Mouse (Mus musculus) liver, embryonic 12.5 days (tissue): Measurements from ENCODE around the gene Pde2a. TPM values are rescaled to one million over a fixed set of nuclear protein-coding genes. Genes with fewer than 3 reads are reported as not detected.

Source experiments
- ATAC-seq: fragments of 200-750 bp; cut with Nextera tagmentation; 2 replicates; pipeline ENCODE4 v1.8.0; 2017; ENCODE audit warnings: moderate number of reproducible peaks, mild to moderate bottlenecking, moderate library complexity
- H3K27ac ChIP-seq: fragments of 300-500 bp; sonication (generic); 2 replicates; pipeline ENCODE4 v1.5.1; 2016; ENCODE audit warnings: mild to moderate bottlenecking
- H3K27me3 ChIP-seq: fragments of 300-500 bp; sonication (generic); replicated peaks from 2 replicates; pipeline ENCODE4 v1.6.1; 2016; ENCODE audit warnings: mild to moderate bottlenecking, moderate library complexity
- H3K36me3 ChIP-seq: fragments of 300-500 bp; sonication (generic); 2 replicates; pipeline ENCODE4 v1.6.1; 2016; ENCODE audit warnings: mild to moderate bottlenecking, moderate library complexity
- H3K4me1 ChIP-seq: fragments of 300-500 bp; sonication (generic); 2 replicates; pipeline ENCODE4 v1.6.1; 2016
- H3K4me2 ChIP-seq: fragments of 300-500 bp; sonication (generic); 2 replicates; pipeline ENCODE4 v1.6.1; 2016; ENCODE audit warnings: mild to moderate bottlenecking, moderate library complexity
- H3K4me3 ChIP-seq: fragments of 300-500 bp; sonication (generic); 2 replicates; pipeline ENCODE4 v1.5.1; 2016; ENCODE audit warnings: mild to moderate bottlenecking, moderate library complexity
- H3K9ac ChIP-seq: fragments of 300-500 bp; sonication (generic); 2 replicates; pipeline ENCODE4 v1.6.1; 2016; ENCODE audit warnings: mild to moderate bottlenecking, moderate library complexity
- H3K9me3 ChIP-seq: fragments of 300-500 bp; sonication (generic); replicated peaks from 2 replicates; pipeline ENCODE4 v1.6.1; 2016; ENCODE audit warnings: mild to moderate bottlenecking, moderate library complexity
- WGBS: fragments of 180-500 bp; shearing (Covaris S2); methylation state at CpG from one replicate; pipeline ENCODE4 v1.1.7; 2016; ENCODE audit not compliant: insufficient replicate concordance; 5-methylcytosine and 5-hydroxymethylcytosine counted together
- polyA plus RNA-seq: library from polyadenylated mRNA; unstranded; fragments of >200 nt; fragmentation: Nextera tagmentation; extraction: Ambion mirVana; gene quantifications from 2 replicates; pipeline ENCODE4 v1.2.1, GENCODE M21; 2016

Gene Pde2a
- polyA plus RNA-seq, 1 experiment from 2014 or later = 12.0 TPM

- Histone ChIP-seq H3K36me3 (peaks cover 43% of the 10 kb centered on the region), H3K9ac (no peak overlapping the region), H3K27ac (peak overlapping the region; percentile 57), H3K4me1 (peaks cover 51% of the 10 kb centered on the region), H3K27me3 (no peaks in the 10 kb centered on the region), H3K4me3 (no peak overlapping the region), H3K9me3 (no peaks in the 10 kb centered on the region), H3K4me2 (peak overlapping the region; percentile 30)
- ATAC-seq = peak; percentile 42
- WGBS = 30% methylated on average over 6 of the region's 6 CpGs
These were observed 36.2 kb upstream of the Pde2a start for GRCm38 (mm10) chr7:101385331-101385733.

- WGBS = 66% methylated on average over 10 of the region's 10 CpGs
- no peak overlapping the region for H3K4me3 ChIP-seq
- peaks cover 42% of the 10 kb centered on the region for H3K36me3 ChIP-seq
- no peaks in the 10 kb centered on the region for H3K9me3 ChIP-seq
- peaks cover 57% of the 10 kb centered on the region for H3K4me1 ChIP-seq
- H3K9ac ChIP-seq = no peak overlapping the region
- H3K27me3 ChIP-seq = no peaks in the 10 kb centered on the region
- peak overlapping the region; percentile 57 for H3K27ac ChIP-seq
- peak overlapping the region; percentile 30 for H3K4me2 ChIP-seq
- ATAC-seq = peak; percentile 40
These were observed 35.5 kb upstream of the Pde2a start for GRCm38 (mm10) chr7:101385866-101386452.

DNA sequence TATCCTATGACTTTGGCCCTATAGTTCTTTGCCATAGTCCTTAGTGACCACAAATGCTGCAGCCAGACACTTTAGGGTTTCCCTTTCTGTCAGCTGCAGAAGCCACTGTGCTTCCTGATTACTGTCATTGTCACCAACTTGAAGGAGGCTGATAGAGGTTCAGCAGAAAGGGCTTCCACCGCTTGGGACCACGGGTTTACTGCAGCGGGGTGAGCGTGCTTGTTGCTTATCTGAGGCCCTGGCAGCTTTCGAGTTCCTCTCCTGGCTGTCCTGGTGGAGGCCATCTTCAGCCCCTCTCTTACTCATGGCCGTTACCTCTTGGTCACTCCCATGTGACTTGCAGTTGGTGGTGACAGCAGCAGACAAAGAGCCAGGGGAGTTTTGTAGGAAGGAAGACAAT, 32.2 kb upstream of the Pde2a start:
- no peak overlapping the region for H3K9ac ChIP-seq
- H3K36me3 ChIP-seq = peaks cover 52% of the 10 kb centered on the region
- WGBS = 20% methylated on average over 6 of the region's 6 CpGs
- H3K27ac ChIP-seq = peak overlapping the region; percentile 22; the same call in 1 of the 2 replicates
- no peaks in the 10 kb centered on the region for H3K27me3 ChIP-seq
- no peak overlapping the region for H3K4me2 ChIP-seq
- no peak for ATAC-seq
- no peak overlapping the region for H3K4me3 ChIP-seq
- peaks cover 71% of the 10 kb centered on the region for H3K4me1 ChIP-seq
- no peaks in the 10 kb centered on the region for H3K9me3 ChIP-seq

DNA sequence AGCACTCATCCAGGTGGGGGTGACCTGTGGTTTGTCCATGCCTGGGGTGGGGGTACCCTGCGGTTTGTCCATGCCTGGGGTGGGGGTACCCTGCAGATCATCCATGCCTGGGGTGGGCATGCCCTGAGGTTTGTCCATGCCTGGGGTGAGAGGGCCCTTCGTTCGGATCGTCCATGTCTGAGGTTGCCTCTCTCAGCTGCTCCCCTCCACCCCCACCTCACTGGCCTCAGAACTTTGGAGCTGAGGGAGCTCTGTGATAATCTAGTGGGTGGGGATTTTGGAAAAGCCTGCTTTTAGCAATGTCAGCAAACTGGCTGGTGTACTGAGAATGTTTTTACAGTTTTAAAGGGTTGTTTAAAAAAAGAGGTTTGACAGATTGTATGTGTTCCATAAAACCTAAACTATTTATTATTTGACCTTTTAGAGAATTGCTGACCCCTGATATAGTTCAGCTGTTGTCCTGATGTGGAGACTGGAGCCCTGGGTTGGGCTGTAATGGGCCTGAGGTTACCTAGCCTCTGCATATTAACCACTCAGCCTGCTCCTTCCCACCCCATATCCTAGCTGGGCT, 29.5 kb upstream of the Pde2a start:
- Histone ChIP-seq H3K27ac (no peak overlapping the region), H3K9me3 (no peaks in the 10 kb centered on the region), H3K36me3 (peaks cover 72% of the 10 kb centered on the region), H3K27me3 (no peaks in the 10 kb centered on the region), H3K4me1 (peaks cover 47% of the 10 kb centered on the region), H3K4me3 (no peak overlapping the region), H3K4me2 (no peak overlapping the region), H3K9ac (no peak overlapping the region)
- 71% methylated on average over 4 of the region's 4 CpGs for WGBS
- no peak for ATAC-seq

DNA sequence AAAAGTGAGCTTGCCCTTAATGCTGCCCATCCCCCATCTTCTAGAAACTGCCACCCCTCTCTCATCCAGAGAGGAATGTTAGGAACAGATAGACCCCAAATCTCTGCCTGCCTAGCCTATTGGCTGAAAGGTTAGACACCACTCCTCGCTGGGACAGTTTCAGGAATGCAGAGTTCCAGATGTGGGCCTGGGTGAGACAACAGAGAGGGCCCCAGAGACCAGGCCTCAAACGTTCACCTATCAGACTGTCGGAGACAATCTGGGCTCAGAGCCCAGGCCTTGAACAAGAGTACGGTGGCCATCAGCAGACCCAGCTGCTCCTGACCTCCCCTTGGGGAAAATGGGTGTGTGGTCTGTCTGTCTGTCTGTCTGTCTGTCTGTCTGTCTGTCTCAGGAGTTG, 28.5 kb upstream of the Pde2a start:
- H3K27me3 ChIP-seq = no peaks in the 10 kb centered on the region
- no peak overlapping the region for H3K4me3 ChIP-seq
- H3K9me3 ChIP-seq = no peaks in the 10 kb centered on the region
- H3K4me1 ChIP-seq = peaks cover 47% of the 10 kb centered on the region
- H3K27ac ChIP-seq = peak overlapping the region; percentile 57; the same call in 1 of the 2 replicates
- H3K36me3 ChIP-seq = peaks cover 72% of the 10 kb centered on the region
- no peak for ATAC-seq
- 56% methylated on average over 4 of the region's 4 CpGs for WGBS
- no peak overlapping the region for H3K4me2 ChIP-seq
- no peak overlapping the region for H3K9ac ChIP-seq

GRCm38 (mm10) chr7:101393694-101394504, 27.6 kb upstream of the Pde2a start:
- Histone ChIP-seq H3K4me1 (peaks cover 43% of the 10 kb centered on the region), H3K9me3 (no peaks in the 10 kb centered on the region), H3K36me3 (peaks cover 72% of the 10 kb centered on the region), H3K9ac (no peak overlapping the region), H3K27ac (peak overlapping the region; percentile 57), H3K4me3 (no peak overlapping the region), H3K27me3 (no peaks in the 10 kb centered on the region), H3K4me2 (peak overlapping the region; percentile 23)
- ATAC-seq = peak; percentile 44; the same call in 1 of the 2 replicates
- WGBS = 66% methylated on average over 8 of the region's 8 CpGs

DNA sequence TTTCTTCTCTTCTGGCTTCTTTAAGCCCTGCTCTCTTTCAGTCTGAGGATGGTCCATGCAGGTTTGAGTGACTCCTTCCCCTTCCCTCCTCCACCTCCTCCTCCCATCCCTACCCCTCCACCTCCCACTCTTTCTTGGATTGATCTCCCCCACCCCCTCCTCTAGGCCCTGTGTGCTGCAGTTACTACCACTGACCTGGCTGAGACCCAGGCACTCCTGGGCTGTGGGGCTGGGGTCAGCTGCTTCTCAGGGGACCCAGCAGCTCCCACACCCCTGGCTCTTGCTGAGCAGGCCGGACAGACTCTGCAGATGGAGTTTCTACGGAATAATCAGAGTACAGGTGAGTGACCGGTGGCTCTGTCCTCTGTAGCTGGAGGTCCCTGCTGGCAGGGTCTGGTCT, 26.9 kb upstream of the Pde2a start:
- peak overlapping the region; percentile 57; the same call in 1 of the 2 replicates for H3K27ac ChIP-seq
- H3K9ac ChIP-seq = no peak overlapping the region
- no peak for ATAC-seq
- H3K4me3 ChIP-seq = 0 out of 2 replicates have a peak overlapping the region, but pooled peaks have one; percentile 5
- H3K36me3 ChIP-seq = peaks cover 72% of the 10 kb centered on the region
- 82% methylated on average over 3 of the region's 3 CpGs for WGBS
- H3K4me1 ChIP-seq = peaks cover 36% of the 10 kb centered on the region
- no peaks in the 10 kb centered on the region for H3K9me3 ChIP-seq
- H3K4me2 ChIP-seq = peak overlapping the region; percentile 23
- H3K27me3 ChIP-seq = no peaks in the 10 kb centered on the region

DNA sequence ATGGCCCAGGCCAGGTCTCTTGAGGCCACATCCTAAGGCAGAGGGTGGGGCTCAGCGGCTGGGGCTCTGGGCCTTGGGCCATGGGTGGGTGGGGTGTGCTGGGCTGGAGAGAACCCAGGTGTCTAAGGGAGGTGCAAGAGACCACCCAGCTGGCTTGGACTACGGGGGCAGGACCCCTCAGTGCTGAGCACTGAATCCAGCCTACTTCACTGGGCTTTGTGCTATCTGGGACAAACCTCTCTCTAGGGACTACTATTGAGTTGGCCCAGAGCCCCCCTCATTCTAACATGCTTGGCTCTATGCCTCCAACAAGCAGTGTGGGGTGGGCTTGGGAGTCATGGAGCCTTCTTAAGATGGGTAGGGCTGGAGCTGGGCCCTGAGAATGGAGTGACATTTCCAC, 26.0 kb upstream of the Pde2a start:
- Histone ChIP-seq H3K27ac (no peak overlapping the region), H3K9me3 (no peaks in the 10 kb centered on the region), H3K4me1 (peaks cover 28% of the 10 kb centered on the region), H3K27me3 (no peaks in the 10 kb centered on the region), H3K36me3 (peaks cover 73% of the 10 kb centered on the region), H3K4me2 (peak overlapping the region; percentile 23), H3K9ac (no peak overlapping the region), H3K4me3 (no peak overlapping the region)
- 78% methylated on average over 2 of the region's 2 CpGs for WGBS
- no peak for ATAC-seq

DNA sequence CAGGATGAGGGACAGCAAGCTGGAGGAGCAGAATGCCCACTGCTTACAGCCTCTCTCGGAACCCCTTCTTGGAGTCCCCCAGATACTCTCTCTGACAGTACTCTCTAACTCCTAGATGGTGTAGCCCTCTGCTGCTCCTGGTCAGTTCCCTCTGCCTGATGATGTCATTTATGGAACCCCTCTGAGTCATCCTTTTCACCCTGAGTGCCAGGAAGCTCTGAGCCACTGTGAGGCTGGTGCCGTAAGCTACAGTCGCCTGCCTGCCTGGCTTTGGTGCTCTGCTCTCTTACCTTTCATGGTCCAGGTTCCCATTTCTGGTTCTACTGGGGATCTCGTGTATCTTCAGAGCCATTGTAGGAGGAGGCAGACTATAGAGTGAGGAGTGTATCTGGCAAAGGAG, 24.3 kb upstream of the Pde2a start:
- Histone ChIP-seq H3K4me1 (peaks cover 14% of the 10 kb centered on the region; the same call in 1 of the 2 replicates), H3K9ac (no peak overlapping the region), H3K27ac (no peak overlapping the region), H3K4me2 (no peak overlapping the region), H3K4me3 (no peak overlapping the region), H3K36me3 (peaks cover 82% of the 10 kb centered on the region), H3K9me3 (no peaks in the 10 kb centered on the region), H3K27me3 (no peaks in the 10 kb centered on the region)
- 80% methylated on average over 4 of the region's 4 CpGs for WGBS
- no peak for ATAC-seq

- H3K9ac ChIP-seq = no peak overlapping the region
- no peaks in the 10 kb centered on the region for H3K9me3 ChIP-seq
- WGBS = 80% methylated on average over 7 of the region's 7 CpGs
- no peak overlapping the region for H3K27ac ChIP-seq
- H3K4me1 ChIP-seq = no peaks in the 10 kb centered on the region
- peaks cover 95% of the 10 kb centered on the region for H3K36me3 ChIP-seq
- no peak for ATAC-seq
- H3K27me3 ChIP-seq = no peaks in the 10 kb centered on the region
- no peak overlapping the region for H3K4me3 ChIP-seq
- H3K4me2 ChIP-seq = no peak overlapping the region
These were observed 20.0 kb upstream of the Pde2a start for GRCm38 (mm10) chr7:101401510-101401909.

GRCm38 (mm10) chr7:101403831-101404230, 17.7 kb upstream of the Pde2a start:
- no peak overlapping the region for H3K27ac ChIP-seq
- no peak overlapping the region for H3K4me2 ChIP-seq
- H3K4me3 ChIP-seq = no peak overlapping the region
- no peaks in the 10 kb centered on the region for H3K9me3 ChIP-seq
- H3K36me3 ChIP-seq = peaks cover 94% of the 10 kb centered on the region
- 78% methylated on average over 5 of the region's 5 CpGs for WGBS
- H3K4me1 ChIP-seq = no peaks in the 10 kb centered on the region
- no peaks in the 10 kb centered on the region for H3K27me3 ChIP-seq
- no peak overlapping the region for H3K9ac ChIP-seq
- no peak for ATAC-seq

DNA sequence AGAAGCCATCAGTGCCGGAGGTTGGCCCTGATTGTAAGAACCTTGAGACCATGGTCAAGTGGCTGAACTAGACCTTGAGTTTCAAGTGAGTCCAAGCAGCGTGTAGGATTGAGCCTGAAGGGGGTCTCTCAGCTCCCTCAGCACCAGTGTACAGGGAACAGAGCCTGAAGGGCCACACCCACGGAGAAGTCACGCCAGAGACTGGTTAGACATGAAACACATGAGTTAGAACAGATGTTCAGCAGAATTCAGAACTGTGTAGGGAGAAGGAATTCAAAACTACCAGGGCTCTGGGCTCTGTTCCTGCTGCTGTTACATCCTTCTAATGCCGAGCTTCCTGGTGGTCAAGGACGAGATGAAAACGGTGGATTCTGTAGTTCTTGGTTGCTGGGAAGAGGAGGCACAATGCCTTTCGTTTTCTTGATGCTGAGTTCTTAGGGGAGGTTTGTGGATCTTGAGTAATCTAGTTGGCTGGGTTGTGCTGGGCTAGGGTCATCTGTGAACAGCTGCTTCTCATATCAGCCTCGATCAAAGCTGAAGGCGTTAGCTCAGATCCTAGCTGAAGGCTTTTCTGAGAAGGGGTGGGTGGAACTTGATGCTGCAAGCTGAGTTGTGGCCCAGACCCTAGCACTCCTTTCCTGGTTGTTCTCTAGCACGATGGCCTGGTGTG, 11.1 kb upstream of the Pde2a start, which contains the start of gene Gm45837:
Gene Gm45837, plus strand, starts transcription at position 620 of the 670 bp plus-strand sequence.
- WGBS = 64% methylated on average over 11 of the region's 11 CpGs
- H3K36me3 ChIP-seq = peaks cover 58% of the 10 kb centered on the region

More for the DNA sequence above, 11.1 kb upstream of the Pde2a start, which contains the start of gene Gm45837:
- Histone ChIP-seq H3K27me3 (no peaks in the 10 kb centered on the region), H3K27ac (no peak within 1 kb of the TSS), H3K4me2 (no peak within 1 kb of the TSS), H3K4me1 (peaks cover 25% of the 10 kb centered on the region), H3K9ac (no peak within 1 kb of the TSS), H3K4me3 (no peak within 1 kb of the TSS), H3K9me3 (no peaks in the 10 kb centered on the region)
- ATAC-seq = no peak
